Mouse (Mus musculus) testis, postnatal 14 days (tissue): ENCODE measurements around the gene Ift43.

Experiments
- DNase-seq: peaks from one replicate; pipeline ENCODE4 v3.0.0; 2021; ENCODE audit warnings: low spot score

Ift43 gene

DNA sequence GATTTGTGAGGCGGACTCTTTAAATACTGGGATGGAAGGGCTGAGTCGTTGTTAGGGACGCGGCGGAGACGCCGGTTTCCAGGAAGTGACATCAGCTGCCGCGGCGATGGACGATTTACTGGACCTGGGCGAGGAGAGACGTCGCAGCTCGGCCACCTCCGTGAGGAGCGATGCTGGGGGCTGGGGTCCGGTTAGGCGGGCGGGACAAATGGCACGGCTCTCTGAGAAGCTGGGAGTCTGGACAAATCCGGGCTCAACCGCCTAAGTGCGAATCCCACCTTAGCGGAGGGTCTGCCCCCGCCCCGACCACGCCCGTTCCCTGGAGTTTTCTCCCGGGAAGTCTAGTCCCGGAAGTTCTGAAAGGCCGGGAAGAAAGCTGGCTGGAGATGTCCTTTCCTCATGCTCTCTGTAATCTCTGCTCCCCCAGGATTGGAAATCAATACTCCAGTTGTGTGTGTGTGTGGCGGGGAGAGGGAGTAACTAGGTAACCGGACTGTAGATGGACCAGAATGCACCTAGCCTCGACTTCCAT lies at the start of gene Ift43:
Gene Ift43 (plus strand): TSS at position 61 of the 532 bp plus-strand sequence.
- peak; percentile 78 for DNase-seq

DNA sequence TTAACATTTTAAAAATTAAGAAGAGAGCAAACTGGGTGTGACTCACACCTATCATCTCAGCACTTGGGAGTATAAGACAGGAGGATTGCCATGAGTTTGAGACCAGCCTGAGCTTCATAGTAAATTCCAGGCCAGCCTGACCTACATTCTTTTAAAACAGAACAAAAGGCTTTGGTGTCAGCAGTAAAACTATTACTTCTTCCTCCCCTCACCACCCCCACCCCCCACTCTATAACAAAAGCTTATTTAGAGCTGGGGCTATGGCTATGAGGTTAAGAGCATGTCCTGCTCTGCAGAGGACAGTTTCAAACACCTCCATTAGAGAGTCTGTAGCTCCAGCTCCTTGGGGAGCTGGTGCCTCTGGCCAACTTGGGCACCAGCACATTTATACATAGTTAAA lies 46.8 kb upstream of the Ift43 start:
- DNase-seq: no peak

DNA sequence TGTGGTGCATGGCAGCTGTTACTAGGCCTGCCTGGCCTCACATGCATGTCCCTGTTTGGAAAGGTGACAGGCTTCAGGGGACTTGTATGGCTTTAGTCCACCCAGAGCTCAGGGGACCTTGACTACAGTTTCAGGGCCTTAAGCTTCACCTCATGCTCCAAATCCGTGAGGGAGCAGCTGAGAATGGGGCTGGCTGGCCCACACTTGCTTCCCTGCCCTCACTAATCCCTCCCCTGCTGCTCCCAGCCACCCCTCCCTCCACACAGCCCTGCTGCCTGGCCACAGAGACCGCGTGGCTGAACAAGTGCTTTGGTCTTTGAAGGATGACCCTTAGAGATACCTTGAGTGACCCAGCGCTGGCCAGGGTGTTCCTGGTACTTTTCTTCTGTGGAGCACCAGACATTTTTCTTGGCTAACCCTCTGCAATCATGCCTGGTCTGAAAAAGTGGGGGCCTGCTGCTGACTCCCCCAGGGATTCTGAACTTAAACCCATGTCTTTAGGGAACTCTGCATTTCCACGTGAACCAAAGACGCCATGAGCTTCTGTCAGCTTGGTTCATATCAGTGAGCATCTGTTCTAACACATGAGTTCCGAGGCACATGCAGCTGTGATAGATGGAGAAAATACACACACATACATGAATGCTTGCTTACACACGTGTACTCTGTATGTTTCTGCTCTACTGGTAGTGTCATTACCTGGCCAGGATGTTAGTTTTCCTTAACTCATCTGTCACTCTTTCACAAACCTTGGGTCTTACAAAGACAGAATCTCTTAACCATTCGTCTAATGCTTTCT lies 45.8 kb upstream of the Ift43 start:
- DNase-seq: no peak

DNA sequence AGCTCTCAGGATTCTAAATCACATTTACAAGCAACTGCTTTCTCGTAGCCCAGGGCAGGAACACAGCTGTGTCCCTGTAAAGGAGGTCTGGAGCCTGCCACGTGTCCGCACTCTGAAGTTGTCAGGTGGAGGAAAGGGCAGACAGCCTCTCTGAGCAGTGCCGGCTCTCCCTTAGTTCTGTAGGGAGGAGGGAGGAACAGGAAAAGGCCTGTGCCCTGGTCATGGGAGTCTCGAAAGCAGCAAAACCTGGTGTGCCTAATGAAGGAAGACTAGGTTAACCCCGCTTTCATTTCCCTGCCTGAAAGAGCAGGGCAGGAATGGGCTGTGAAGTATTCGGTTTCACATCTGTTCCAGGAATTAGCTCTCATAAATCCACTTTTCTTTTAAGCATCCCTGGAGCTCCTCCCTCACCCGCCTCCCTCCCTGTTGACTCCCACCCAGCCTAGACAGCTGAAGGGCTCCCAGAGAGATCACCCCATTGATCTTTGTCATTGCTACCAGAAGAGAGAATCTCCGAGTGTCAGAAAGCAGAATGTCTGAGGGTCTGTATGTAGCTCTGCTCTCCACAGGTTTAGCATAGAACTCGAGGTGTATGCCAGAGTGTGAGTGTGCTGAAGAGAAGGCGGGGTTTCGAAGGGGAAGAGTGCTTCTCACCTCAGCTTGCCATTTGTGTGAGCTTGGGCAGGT lies 45.0 kb upstream of the Ift43 start:
- DNase-seq: no peak

DNA sequence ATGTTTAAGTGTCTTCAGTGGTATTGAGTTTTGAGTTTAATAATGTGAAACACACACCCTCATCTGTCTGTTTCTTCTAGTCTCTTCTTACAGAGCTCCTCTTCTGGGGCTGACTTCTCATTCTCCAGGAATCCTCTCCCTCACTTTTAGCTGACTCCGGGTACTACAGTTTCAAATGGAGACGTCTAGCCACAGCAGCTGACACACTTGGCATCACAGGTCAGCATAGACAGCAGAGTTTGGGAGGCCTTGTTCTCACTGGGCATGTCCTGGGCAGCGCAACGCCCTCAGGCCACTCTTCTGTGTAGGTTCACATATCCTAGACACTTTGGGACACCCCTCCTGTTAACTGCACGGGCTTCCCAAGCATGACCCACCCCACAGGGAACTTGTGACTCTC lies 43.3 kb upstream of the Ift43 start:
- DNase-seq: no peak

DNA sequence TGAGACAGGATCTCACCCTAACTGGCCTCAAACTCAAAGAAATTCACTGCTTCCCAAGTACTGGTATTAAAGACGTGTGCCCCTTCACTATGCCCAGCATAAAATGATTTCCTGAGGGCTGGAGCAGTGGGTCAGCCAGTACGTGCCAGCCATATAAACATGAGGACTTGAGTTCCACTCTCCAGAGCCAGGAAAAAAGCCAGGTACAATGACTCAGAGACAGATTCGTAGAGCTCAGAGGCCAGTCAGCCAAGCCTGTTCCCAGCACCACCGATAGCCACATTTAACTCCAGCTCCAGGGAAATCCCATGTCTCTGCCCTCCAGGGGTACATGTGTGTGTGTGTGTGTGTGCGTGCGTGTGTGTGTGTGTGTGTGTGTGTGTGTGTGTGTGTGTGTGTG lies 42.6 kb upstream of the Ift43 start:
- no peak for DNase-seq

DNA sequence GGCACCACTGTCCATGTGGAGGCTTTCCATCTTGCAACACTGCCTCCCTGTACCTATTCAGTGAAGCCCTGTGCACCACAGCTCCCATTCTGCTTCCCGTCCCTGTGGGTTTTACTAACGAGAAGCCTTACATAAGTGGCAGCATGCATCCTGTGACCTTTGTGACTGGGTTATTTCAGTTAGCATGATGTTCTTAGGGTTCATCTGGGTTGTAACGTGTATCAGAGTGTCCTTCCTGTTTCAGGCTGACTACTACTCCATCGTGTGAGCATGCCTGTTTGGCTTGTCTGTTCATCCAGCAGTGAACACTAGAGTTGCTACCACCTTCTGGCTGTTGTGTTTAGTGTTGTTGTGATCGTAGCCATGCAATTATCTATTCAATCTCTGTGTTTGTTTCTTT lies 36.2 kb upstream of the Ift43 start:
- no peak for DNase-seq

DNA sequence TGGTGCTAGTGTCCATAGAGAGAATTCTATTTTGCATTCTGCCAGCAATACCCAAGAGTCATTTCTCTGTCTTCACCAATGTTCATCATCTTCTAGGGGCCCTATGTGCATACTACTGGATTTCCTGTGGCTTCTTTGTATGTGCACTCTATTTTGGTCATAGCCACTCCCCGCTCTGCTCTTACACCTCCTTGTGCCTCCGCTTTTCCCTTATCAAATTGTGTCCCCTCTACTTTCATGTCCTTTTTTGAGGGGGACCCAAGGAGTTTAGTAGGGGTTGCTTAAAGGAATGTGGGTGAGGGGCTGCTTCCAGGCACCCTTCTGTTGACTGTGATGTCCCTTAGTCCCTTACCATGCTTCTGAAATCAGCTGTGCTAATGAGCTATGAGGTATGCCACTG lies 35.6 kb upstream of the Ift43 start:
- no peak for DNase-seq

DNA sequence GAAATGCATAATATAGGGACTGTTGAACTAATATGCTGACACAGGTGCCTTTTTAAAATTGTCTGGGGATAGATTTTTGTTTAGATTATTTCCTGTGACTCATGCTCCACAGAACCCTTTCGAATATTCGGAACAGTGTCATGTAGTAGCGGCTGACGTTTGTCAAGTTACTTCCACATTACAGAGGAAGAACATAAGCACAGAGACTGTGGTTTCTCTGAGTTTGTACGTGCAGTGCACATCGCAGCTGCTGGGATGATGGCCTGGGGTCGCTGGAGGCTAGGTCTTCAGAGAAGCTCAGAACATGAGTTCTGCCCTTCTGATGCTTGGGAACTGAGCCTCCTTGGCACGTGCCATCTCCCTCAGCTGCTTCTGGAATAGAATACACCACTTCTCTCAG lies 35.0 kb upstream of the Ift43 start:
- no peak for DNase-seq

DNA sequence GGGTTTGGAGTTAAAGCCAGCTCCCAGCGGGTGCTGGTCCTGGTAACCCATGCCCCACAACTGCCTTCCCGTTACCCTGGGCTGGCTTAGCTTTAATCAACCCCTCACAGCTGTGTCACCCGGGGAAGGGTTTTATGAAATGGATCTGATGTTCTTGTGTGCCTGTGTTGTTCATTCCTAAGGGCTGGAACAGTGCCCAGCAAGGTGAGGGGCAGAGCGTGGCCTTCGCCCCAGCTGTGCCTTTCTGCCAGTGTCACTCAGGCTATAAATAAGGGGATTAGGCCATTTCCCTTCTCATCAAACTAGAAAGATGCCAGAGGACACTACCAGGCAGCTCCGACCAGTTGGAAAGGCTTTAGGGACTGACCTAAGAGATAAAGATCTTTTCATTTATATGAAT lies 32.5 kb upstream of the Ift43 start:
- no peak for DNase-seq

DNA sequence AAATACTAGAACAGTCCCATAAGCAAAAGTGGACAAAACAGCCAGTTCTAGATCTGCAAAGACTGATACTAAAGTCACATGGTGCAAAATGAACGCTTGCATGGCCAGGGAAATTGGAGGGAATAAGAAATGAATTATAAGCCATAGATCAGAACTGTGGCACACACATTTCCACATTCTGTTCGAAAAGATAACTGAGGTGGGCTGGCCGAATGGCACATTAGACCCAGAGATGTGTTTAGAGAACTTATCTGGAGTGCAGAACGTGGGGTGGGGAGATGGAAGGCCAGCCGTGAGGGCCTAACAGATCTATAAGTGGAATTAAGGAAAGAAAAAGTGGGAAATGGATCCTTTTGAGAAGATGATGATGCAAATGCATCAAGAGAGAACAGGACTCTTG lies 30.9 kb upstream of the Ift43 start:
- no peak for DNase-seq

DNA sequence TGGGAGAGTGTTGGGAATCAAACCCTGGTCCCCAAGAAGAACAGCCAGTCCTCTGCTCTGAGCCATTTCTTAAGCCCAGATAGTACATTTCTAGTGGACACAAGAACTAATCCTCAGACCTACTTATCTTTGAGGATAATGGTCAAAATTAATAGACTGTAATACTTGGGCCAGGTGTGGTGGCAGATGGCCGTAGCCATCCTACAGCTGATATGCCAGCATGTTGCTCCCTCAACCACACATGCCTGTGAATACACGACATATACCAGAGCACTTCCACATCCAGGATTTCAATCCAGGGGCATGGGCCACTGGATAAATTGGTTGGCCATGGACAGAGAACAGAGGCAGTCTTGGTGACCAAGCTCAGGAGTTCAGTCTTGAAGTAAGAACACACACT lies 27.0 kb upstream of the Ift43 start:
- no peak for DNase-seq

DNA sequence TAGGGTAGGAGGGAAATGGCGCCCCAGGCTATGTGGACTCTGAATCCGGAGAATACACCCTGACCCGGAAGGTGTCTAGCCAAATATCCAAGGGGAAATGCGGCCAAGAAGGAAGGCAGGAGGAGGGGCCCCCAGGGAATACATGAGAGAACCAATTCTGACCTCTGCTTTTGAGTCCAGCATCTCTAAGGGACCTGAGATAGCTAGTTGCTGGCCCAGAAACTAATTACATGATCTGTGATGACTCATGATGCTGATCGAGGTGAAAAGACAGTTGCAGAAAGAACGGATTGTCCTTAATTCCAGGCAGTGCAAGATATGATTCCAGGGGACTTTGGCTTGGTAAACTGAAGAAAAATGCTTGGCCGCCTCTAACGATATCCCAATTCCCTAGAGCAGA lies 25.4 kb upstream of the Ift43 start:
- DNase-seq: peak; percentile 21

DNA sequence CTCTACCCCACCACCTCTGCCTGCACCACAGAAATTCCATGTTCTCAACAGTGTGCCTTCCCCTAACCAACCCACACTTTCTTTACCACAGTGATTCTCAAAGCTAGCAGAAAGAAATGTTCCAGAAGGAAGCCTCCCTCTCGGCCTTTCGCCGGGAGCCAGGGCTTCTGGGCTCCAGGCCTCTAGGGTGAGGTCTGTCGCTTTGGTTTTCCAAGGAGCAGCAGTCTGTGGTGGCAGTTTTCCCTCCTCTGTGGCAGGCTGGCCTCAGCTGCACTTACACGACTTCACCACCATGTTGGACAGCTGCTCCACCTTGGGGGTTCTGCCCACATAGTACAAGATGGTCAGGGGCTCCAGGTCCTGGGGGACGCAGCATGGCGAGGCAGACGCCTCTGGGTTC lies 24.8 kb upstream of the Ift43 start:
- no peak for DNase-seq

DNA sequence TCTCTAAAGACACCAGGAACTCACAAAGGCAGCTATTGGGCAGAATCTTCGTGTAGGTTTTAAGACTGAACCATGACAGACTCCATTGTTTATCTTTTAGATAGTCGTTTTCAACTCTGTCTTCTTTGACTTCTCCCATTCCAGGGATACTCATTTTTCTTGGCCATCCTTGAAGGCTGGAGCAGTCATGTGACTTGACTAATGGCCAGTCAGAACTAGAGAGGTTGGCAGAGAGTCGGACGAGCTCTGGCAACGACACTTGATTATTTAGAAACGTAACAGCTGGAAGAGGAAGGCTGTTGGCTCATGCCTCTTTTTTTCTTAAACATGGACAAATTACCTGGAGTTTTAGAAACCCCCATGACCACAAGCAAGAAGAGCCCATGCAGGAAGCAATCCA lies 23.0 kb upstream of the Ift43 start:
- no peak for DNase-seq

DNA sequence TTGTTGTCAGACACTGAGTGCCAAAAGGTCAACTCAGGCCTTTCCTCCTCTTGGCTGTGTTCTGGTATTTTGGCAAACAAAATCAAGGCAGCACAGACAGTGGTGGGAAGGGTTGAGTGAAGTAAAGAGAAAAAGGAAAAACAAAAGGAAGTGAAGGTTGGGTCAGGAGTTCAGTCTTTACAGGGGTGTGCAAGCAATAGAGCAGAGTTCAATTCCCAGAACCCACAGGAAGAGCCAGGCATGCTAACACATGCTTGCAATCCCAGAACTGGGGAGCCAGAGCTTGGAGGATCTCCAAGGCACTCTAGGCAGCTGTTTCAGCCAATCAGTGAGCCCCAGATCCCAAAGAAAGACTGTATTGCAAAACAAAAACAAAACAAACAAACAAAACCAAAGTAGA lies 17.5 kb upstream of the Ift43 start:
- no peak for DNase-seq

DNA sequence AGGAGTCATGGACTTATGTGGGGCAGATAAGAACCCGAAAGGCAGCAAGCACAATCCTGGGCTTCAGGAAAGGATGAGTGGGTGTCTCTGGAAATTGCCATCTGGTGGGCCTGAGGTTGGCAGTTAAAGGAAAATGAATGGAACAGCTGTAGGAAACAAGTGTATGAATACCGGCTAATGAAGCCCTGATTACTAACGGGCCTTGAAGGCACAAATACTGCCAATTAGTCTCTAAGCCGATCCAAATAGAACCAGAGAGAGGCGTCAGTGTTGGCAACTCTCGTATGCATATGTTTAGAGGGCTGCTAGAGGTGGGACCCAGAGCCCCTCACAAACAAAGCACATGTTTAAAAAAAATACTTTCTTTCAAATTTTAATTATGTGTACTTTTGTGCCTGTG lies 10.9 kb upstream of the Ift43 start:
- no peak for DNase-seq

DNA sequence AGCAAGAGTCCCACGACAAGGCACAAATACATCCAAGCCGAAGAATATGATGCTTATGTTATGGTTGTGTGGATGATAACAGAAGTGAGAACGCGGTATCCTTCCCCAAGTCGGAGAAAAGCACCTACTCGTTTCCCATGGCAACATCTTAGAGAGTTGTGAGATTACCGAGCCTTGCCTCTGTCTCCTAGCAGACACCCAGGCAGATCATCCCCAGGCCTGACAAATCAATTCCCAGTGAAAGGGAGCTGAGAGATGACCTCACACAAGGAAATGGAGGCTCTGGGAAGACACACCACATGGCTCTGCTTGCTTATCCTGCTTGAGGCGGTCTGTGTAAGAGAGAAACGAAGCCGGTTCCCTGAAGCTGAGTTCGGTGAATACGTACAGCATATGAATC lies 7.7 kb upstream of the Ift43 start:
- no peak for DNase-seq

DNA sequence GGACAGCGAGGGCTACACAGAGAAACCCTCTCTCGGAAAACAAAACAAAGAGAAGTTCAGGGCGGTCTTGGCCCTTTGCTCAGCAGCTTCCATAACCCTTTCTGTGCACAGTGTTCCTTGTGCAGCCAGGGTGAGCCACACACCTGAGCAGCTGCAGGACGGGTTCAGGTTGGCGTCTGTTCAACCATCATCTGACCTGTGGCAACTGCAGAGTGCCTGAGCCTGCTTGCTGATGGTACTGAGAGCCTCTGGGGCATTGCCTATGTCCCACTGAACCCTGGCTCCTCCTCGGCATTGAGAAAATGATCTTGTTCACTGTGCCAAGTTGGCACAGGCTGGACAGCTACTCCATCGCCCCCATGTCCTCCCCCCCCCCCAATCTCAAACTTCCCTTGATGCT lies 7.0 kb upstream of the Ift43 start:
- no peak for DNase-seq

DNA sequence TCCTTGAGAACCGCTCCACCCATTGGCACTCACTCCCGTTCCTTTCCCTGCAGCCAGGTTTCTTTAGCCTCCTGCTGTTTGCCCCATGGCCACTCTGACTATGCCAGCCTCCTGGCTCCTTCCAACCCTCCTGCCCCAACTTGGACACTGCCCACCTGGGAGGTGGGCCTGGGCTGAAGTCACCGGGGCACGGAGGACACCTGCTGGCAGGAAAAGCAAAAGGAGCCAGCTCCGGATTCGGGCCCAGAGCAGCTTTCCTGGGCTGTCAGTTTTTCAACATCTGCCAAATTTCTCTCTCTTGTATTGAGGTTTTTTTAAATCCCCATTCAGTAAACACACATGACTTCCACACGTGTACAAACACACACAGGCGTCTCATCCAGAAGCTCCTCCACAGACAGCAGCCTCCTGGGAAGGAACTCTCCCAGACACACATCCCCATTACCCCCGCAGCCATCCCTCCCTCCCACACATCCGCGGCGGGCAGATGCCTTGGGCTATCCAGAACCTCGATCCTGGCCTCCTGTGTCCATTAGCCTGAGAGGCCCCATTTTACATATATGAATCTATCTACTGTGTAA lies 5.9 kb upstream of the Ift43 start:
- DNase-seq: no peak

DNA sequence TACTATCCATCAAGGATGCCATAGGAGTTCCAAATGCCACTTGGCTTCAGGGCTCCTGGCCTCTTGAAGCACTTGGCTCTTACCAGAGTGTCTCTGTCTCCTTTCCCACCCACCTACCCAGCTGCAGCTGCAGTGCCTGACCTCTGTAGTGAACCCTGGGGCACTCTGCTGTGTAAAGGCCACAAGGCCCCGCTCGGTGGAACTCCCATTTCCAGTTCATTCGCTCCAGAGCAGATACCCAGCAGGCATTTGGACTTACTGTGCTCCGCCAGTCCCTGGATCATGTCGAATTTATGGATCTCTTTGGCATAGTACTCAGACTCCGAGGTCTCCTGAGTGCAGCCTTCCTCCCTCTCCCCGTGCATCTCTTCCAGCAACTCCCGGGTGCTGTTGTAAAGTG lies 5.0 kb upstream of the Ift43 start:
- DNase-seq: no peak

DNA sequence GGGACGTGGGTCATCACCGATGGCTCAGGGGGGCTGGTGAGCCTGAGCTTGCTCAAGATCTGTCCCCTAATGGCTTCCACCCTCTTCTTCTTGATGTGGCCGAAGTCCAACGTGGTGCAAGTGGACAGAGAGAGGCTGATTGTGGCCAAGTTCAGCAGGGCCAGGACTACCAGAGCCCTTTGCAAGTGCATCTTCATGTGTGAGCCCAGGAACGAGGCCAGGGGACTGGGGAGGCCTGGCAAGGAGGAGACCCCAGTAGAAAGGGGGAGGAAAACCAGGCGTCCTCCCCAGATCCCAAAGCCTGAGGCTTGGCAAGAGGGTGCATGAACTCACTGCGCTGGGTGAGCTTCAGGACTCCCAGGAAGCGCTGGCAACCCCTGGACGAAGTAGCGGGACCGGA lies 4.6 kb upstream of the Ift43 start:
- no peak for DNase-seq

DNA sequence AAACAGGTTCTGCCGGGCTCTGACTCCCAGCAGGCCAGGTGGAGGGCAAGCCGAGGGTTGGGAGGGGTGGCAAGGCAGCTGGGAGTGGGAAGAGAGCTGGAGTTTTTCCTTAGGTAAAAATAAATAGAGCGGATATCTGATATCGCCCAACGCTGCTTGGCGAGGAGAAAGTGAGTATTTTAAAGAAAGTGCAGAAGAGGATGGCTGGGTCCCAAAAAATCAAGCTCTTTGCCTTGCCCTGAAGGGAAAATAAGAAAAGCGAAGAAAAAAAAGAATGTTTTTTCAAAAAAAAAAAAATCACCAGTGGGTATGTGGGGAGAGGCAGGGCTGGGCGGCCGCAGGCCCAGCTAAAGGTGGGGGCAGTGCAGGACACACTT lies 4.2 kb upstream of the Ift43 start:
- DNase-seq: no peak
